Mouse (Mus musculus): ENCODE results near the gene Rsph6a. TPM values are rescaled to one million over a fixed set of nuclear protein-coding genes. Genes with fewer than 3 reads are reported as not detected.

The Rsph6a gene
- polyA plus RNA-seq, 2 experiments = not detected

DNA sequence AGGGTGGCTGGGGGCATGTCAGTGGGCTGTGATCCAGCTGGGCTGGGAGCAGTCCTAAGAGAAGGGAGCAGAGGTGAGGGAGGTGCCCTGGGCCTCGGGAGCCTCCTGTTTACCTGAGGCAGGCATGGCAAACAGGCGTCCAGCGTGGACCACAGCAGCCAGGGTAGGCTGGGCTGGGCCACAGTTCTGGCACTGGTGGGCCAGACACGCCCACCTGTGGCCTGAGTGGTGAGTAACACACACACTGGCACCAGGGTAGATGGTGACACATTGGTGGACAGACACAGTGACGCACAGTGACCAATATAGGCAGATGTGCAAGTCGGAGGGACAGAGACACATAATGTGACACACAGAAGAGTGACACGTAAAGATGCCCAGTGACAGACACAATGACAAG is 43.9 kb upstream of the Rsph6a start:
- TF ChIP-seq CTCF (IDR thresholded peaks at IDR 0.05; ENCODE audit: low read depth) (no peak), EP300 (IDR thresholded peaks at IDR 0.05; ENCODE audit: low read depth) (no peak)
- Histone ChIP-seq H3K9me3 (ENCODE audit: control insufficient read depth, low read length) (no peaks in the 10 kb centered on the region), H3K4me3 (ENCODE audit: insufficient read depth in 1 of 2, low read depth in 2 of 2, low read length in 2 of 2) (no peak overlapping the region), H3K4me1 (replicated peaks; ENCODE audit: control insufficient read depth in 2 of 2, insufficient read depth in 2 of 2, low read length in 1 of 2) (peaks cover 3 to 5% of the 10 kb centered on the region in 2 experiments; a peak in 2 of 4 replicates), H3K4me2 (ENCODE audit: low read depth) (no peak overlapping the region), H3K9ac (replicated peaks) (no peak overlapping the region), H3K36me3 (replicated peaks; ENCODE audit: control insufficient read depth, insufficient read depth, low read depth) (no peaks in the 10 kb centered on the region), H3K27me3 (ENCODE audit: control insufficient read depth, insufficient read depth, low read length) (no peaks in the 10 kb centered on the region), H3K27ac (no peak overlapping the region)
- no peak; the same call in 1 of the 2 replicates for ATAC-seq (ENCODE audit: insufficient read depth)
- 59% methylated on average over 7 of the region's 7 CpGs for WGBS (ENCODE audit: insufficient replicate concordance)
- DNase-seq (ENCODE audit: low read depth in 3 of 3, low spot score in 3 of 3) = no peak

GRCm38 (mm10) chr7:19012025-19012621 is 42.4 kb upstream of the Rsph6a start:
- H3K27ac ChIP-seq = no peak overlapping the region
- no peaks in the 10 kb centered on the region for H3K36me3 ChIP-seq (replicated peaks; ENCODE audit: control insufficient read depth, insufficient read depth, low read depth)
- H3K9ac ChIP-seq (replicated peaks) = peak overlapping the region; percentile 44; the same call in 1 of the 2 replicates
- H3K9me3 ChIP-seq (ENCODE audit: control insufficient read depth, low read length) = no peaks in the 10 kb centered on the region
- H3K4me2 ChIP-seq (ENCODE audit: low read depth) = peak overlapping the region; percentile 61
- peaks cover 3 to 5% of the 10 kb centered on the region in 2 experiments; a peak in 1 of 4 replicates for H3K4me1 ChIP-seq (replicated peaks; ENCODE audit: control insufficient read depth in 2 of 2, insufficient read depth in 2 of 2, low read length in 1 of 2)
- peak; percentile 32; the same call in 1 of the 2 replicates for ATAC-seq (ENCODE audit: insufficient read depth)
- DNase-seq (ENCODE audit: low read depth in 3 of 3, low spot score in 3 of 3) = no peak
- H3K4me3 ChIP-seq (ENCODE audit: insufficient read depth in 1 of 2, low read depth in 2 of 2, low read length in 2 of 2) = peak overlapping the region; percentile 1 to 26; a peak in 3 of 4 replicates
- 2% methylated on average over 29 of the region's 31 CpGs for WGBS (ENCODE audit: insufficient replicate concordance)
- no peaks in the 10 kb centered on the region for H3K27me3 ChIP-seq (ENCODE audit: control insufficient read depth, insufficient read depth, low read length)
- no peak for TF ChIP-seq EP300 (IDR thresholded peaks at IDR 0.05; ENCODE audit: low read depth)
- TF ChIP-seq CTCF (IDR thresholded peaks at IDR 0.05; ENCODE audit: low read depth) = no peak

DNA sequence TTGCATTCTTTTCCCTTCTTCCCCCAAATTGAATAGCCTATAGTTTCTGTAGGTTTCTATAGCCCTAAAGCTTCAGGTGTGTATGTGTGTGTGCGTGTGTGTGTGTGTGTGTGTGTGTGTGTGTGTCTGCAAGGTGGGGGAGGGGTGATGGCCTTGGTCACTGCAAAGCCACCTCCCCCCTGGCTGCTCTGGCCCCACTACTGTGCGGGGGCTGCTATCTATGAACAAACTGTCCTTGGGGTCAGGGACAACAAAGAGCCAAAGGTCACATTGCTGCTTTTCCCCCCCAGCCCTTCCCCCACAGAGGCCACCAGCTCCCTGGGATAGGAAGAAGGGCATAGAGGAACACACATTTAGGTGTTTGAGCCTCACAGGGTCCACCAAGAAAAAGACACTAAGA is 41.6 kb upstream of the Rsph6a start:
- H3K4me3 ChIP-seq (ENCODE audit: insufficient read depth in 1 of 2, low read depth in 2 of 2, low read length in 2 of 2) = no peak overlapping the region
- no peaks in the 10 kb centered on the region for H3K36me3 ChIP-seq (replicated peaks; ENCODE audit: control insufficient read depth, insufficient read depth, low read depth)
- DNase-seq (ENCODE audit: low read depth in 3 of 3, low spot score in 3 of 3) (no peak), ATAC-seq (ENCODE audit: insufficient read depth) (peak; percentile 47; the same call in 1 of the 2 replicates)
- no peak overlapping the region; the same call in 1 of the 2 replicates for H3K4me2 ChIP-seq (ENCODE audit: low read depth)
- H3K9me3 ChIP-seq (ENCODE audit: control insufficient read depth, low read length) = no peaks in the 10 kb centered on the region
- WGBS (ENCODE audit: insufficient replicate concordance) = 35% methylated on average over 2 of the region's 2 CpGs
- H3K27ac ChIP-seq = no peak overlapping the region
- TF ChIP-seq EP300 (IDR thresholded peaks at IDR 0.05; ENCODE audit: low read depth) (no peak), CTCF (IDR thresholded peaks at IDR 0.05; ENCODE audit: low read depth) (no peak)
- H3K27me3 ChIP-seq (ENCODE audit: control insufficient read depth, insufficient read depth, low read length) = no peaks in the 10 kb centered on the region
- no peak overlapping the region for H3K9ac ChIP-seq (replicated peaks)
- peaks cover 3 to 5% of the 10 kb centered on the region in 2 experiments; a peak in 1 of 4 replicates for H3K4me1 ChIP-seq (replicated peaks; ENCODE audit: control insufficient read depth in 2 of 2, insufficient read depth in 2 of 2, low read length in 1 of 2)

GRCm38 (mm10) chr7:19014452-19014851 is 40.0 kb upstream of the Rsph6a start:
- Histone ChIP-seq H3K36me3 (replicated peaks; ENCODE audit: control insufficient read depth, insufficient read depth, low read depth) (no peaks in the 10 kb centered on the region), H3K4me3 (ENCODE audit: insufficient read depth in 1 of 2, low read depth in 2 of 2, low read length in 2 of 2) (no peak overlapping the region), H3K9me3 (ENCODE audit: control insufficient read depth, low read length) (no peaks in the 10 kb centered on the region), H3K4me1 (replicated peaks; ENCODE audit: control insufficient read depth in 2 of 2, insufficient read depth in 2 of 2, low read length in 1 of 2) (peaks cover 3 to 5% of the 10 kb centered on the region in 2 experiments; a peak in 1 of 4 replicates), H3K9ac (replicated peaks) (no peak overlapping the region), H3K27me3 (ENCODE audit: control insufficient read depth, insufficient read depth, low read length) (no peaks in the 10 kb centered on the region), H3K27ac (no peak overlapping the region), H3K4me2 (ENCODE audit: low read depth) (no peak overlapping the region)
- no peak for ATAC-seq (ENCODE audit: insufficient read depth)
- DNase-seq (ENCODE audit: low read depth in 3 of 3, low spot score in 3 of 3) = no peak
- WGBS (ENCODE audit: insufficient replicate concordance) = 62% methylated on average over 15 of the region's 15 CpGs
- TF ChIP-seq CTCF (IDR thresholded peaks at IDR 0.05; ENCODE audit: low read depth) = peak; percentile 14; the same call in 1 of the 2 replicates
- no peak for TF ChIP-seq EP300 (IDR thresholded peaks at IDR 0.05; ENCODE audit: low read depth)

GRCm38 (mm10) chr7:19016042-19016441 is 38.4 kb upstream of the Rsph6a start:
- TF ChIP-seq CTCF (IDR thresholded peaks at IDR 0.05; ENCODE audit: low read depth) (no peak), EP300 (IDR thresholded peaks at IDR 0.05; ENCODE audit: low read depth) (no peak)
- Histone ChIP-seq H3K9me3 (ENCODE audit: control insufficient read depth, low read length) (no peaks in the 10 kb centered on the region), H3K4me2 (ENCODE audit: low read depth) (no peak overlapping the region), H3K9ac (replicated peaks) (no peak overlapping the region), H3K27ac (no peak overlapping the region), H3K4me1 (replicated peaks; ENCODE audit: control insufficient read depth in 2 of 2, insufficient read depth in 2 of 2, low read length in 1 of 2) (peaks cover 3 to 5% of the 10 kb centered on the region in 2 experiments; a peak in 2 of 4 replicates), H3K27me3 (ENCODE audit: control insufficient read depth, insufficient read depth, low read length) (peaks cover 7% of the 10 kb centered on the region), H3K36me3 (replicated peaks; ENCODE audit: control insufficient read depth, insufficient read depth, low read depth) (no peaks in the 10 kb centered on the region), H3K4me3 (ENCODE audit: insufficient read depth in 1 of 2, low read depth in 2 of 2, low read length in 2 of 2) (no peak overlapping the region)
- DNase-seq (ENCODE audit: low read depth in 3 of 3, low spot score in 3 of 3) (no peak), ATAC-seq (ENCODE audit: insufficient read depth) (no peak)
- 71% methylated on average over 4 of the region's 4 CpGs for WGBS (ENCODE audit: insufficient replicate concordance)
